Mouse (Mus musculus) myocyte (in vitro differentiated cells): ENCODE data around the gene Polr2c.

Experiments used
- CEBPB ChIP-seq: IDR thresholded peaks from 2 replicates; pipeline ENCODE4 v1.6.1; 2011; ENCODE audit warnings: mild to moderate bottlenecking, moderate library complexity; ENCODE audit not compliant: poor library complexity, insufficient read depth, severe bottlenecking
- POLR2A ChIP-seq: IDR thresholded peaks from one replicate; pipeline ENCODE4 v1.6.1; 2011; ENCODE audit warnings: low read depth, mild to moderate bottlenecking, control low read depth, moderate library complexity; ENCODE audit not compliant: insufficient read length
- POLR2AphosphoS2 ChIP-seq: IDR thresholded peaks from one replicate; pipeline ENCODE4 v1.6.1; 2011; ENCODE audit warnings: low read depth, control low read depth; ENCODE audit not compliant: insufficient read length
- TCF12 ChIP-seq: IDR thresholded peaks from one replicate; pipeline ENCODE4 v1.6.1; 2011; ENCODE audit warnings: mild to moderate bottlenecking, control low read depth; ENCODE audit not compliant: poor library complexity, insufficient read depth, severe bottlenecking

DNA sequence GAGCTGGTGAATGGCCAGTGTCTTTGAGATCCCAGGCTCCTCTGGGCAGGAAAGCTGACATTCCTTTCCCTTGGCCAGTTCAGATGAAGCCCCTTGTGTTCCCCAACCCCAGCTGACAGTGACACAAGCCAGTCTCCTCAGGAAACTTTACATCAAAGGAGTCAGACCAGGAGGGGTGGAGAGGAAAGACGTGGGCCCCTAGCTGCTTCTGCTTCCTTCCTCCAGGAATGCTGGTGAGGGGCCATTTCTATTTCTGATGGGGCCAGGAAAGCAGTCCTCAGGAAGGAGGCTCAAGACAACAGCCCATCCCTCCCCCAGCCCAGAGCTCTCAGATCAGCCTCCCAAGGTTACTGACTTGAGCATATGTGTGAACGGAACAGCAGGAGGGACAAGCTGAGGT, 35.7 kb downstream of the Polr2c start:
- TF ChIP-seq TCF12 (no peak), CEBPB (no peak), POLR2A (no peak), POLR2AphosphoS2 (no peak)
